Mouse (Mus musculus) ES-Bruce4 (cell line): ENCODE measurements around the gene Bcorl1.

ENCODE experiments used
- CTCF ChIP-seq: IDR thresholded peaks from one replicate; pipeline ENCODE4 v1.8.1; 2011; ENCODE audit warnings: low read depth, low read length
- EP300 ChIP-seq: IDR thresholded peaks from 2 replicates; pipeline ENCODE4 v1.6.1; 2011; ENCODE audit warnings: low read depth, low read length; ENCODE audit not compliant: insufficient read depth
- POLR2A ChIP-seq: IDR thresholded peaks from one replicate; pipeline ENCODE4 v1.8.1; 2011; ENCODE audit warnings: low read length; ENCODE audit not compliant: insufficient read depth

GRCm38 (mm10) chrX:48422986-48423385 lies 81.8 kb downstream of the Bcorl1 start:
- TF ChIP-seq CTCF (no peak), POLR2A (no peak), EP300 (no peak)
